Comparison of ENCODE assay signal across 13 mouse cellular contexts in genomic region chr4:63032581-63033006, GRCm38 (mm10).
DNase-seq lines count a peak whose midpoint lies in the region; ATAC-seq and TF ChIP-seq lines count a peak whose summit lies in the region.
"Had no signal": no experiment of that assay in that cellular context is flagged by ENCODE, and none has a peak within 500 bp of the region (broad histone marks: within the 10 kb centered on the region; RNA-seq: fewer than 3 reads in every experiment).

No protein-coding gene starts in this region.

- peak overlapping the region; percentile 68 for H3K27ac ChIP-seq in embryonic facial prominence, embryonic 13.5 days
- H3K27ac ChIP-seq in kidney, postnatal 0 days, result peak overlapping the region; percentile 77
- H3K27ac ChIP-seq in lung, embryonic 15.5 days, result peak overlapping the region; percentile 78
- no peak overlapping the region for H3K27ac ChIP-seq in hindbrain, embryonic 12.5 days
- H3K27ac ChIP-seq: heart, embryonic 13.5 days; hindbrain, embryonic 14.5 days; macrophage had no signal

- 67% methylated on average over 9 of the region's 9 CpGs for WGBS in embryonic facial prominence, embryonic 13.5 days
- WGBS in kidney, postnatal 0 days, result 51% methylated on average over 9 of the region's 9 CpGs
- 57% methylated on average over 9 of the region's 9 CpGs for WGBS in lung, embryonic 15.5 days
- WGBS in hindbrain, embryonic 12.5 days, result 77% methylated on average over 9 of the region's 9 CpGs

- no peak overlapping the region for H3K4me2 ChIP-seq in embryonic facial prominence, embryonic 13.5 days
- no peak overlapping the region for H3K4me2 ChIP-seq in kidney, postnatal 0 days (ENCODE audit: low read length)
- peak overlapping the region; percentile 25 for H3K4me2 ChIP-seq in lung, embryonic 15.5 days
- no peak overlapping the region for H3K4me2 ChIP-seq in hindbrain, embryonic 12.5 days (replicated peaks)
- H3K4me2 ChIP-seq: heart, embryonic 13.5 days; hindbrain, embryonic 14.5 days had no signal

- peak; percentile 65 for DNase-seq in fat pad, adult 2 months (ENCODE audit: extremely low read depth, low read depth, low spot score)
- DNase-seq in kidney, postnatal 0 days (ENCODE audit: low spot score), result peak; percentile 50
- DNase-seq in layer of hippocampus, adult 8-10 months (ENCODE audit: low spot score in 2 of 2), result no peak
- no peak for DNase-seq in adrenal gland, postnatal 4 days (ENCODE audit: low spot score in 2 of 2)
- DNase-seq: cerebellum, adult 8-10 months; right cerebral cortex, postnatal 4 days had no signal

- no peak overlapping the region for H3K4me3 ChIP-seq in embryonic facial prominence, embryonic 13.5 days
- H3K4me3 ChIP-seq in kidney, postnatal 0 days (replicated peaks; ENCODE audit: low read depth, low read length), result no peak overlapping the region
- no peak overlapping the region for H3K4me3 ChIP-seq in lung, embryonic 15.5 days
- H3K4me3 ChIP-seq in hindbrain, embryonic 12.5 days, result no peak overlapping the region
- H3K4me3 ChIP-seq: heart, embryonic 13.5 days had no signal

- H3K36me3 ChIP-seq in embryonic facial prominence, embryonic 13.5 days, result peaks cover 8% of the 10 kb centered on the region; the same call in 1 of the 2 replicates
- H3K36me3 ChIP-seq in kidney, postnatal 0 days (ENCODE audit: insufficient read depth, low read length), result no peaks in the 10 kb centered on the region
- no peaks in the 10 kb centered on the region for H3K36me3 ChIP-seq in lung, embryonic 15.5 days
- no peaks in the 10 kb centered on the region for H3K36me3 ChIP-seq in hindbrain, embryonic 12.5 days
- H3K36me3 ChIP-seq: heart, embryonic 13.5 days had no signal

- ATAC-seq in embryonic facial prominence, embryonic 13.5 days (ENCODE audit: insufficient number of reproducible peaks, insufficient read depth, low FRiP score, low TSS enrichment, low read depth), result 0 out of 2 replicates have a peak, but pooled peaks have one; percentile 49
- no peak for ATAC-seq in kidney, postnatal 0 days (replicated peaks; ENCODE audit: low FRiP score, low read depth)
- ATAC-seq in lung, embryonic 15.5 days (ENCODE audit: borderline replicate concordance, extremely low read depth, low FRiP score, low TSS enrichment), result peak; percentile 69
- ATAC-seq in hindbrain, embryonic 12.5 days (ENCODE audit: low FRiP score), result no peak
- no peak for ATAC-seq in granulocyte monocyte progenitor cell, adult 5-6 weeks (replicated peaks; ENCODE audit: poor library complexity, severe bottlenecking)

- H3K9ac ChIP-seq in embryonic facial prominence, embryonic 13.5 days, result no peak overlapping the region
- H3K9ac ChIP-seq in kidney, postnatal 0 days (ENCODE audit: low read depth, low read length), result no peak overlapping the region
- H3K9ac ChIP-seq in lung, embryonic 15.5 days, result no peak overlapping the region
- H3K9ac ChIP-seq in hindbrain, embryonic 12.5 days, result no peak overlapping the region
- H3K9ac ChIP-seq: heart, embryonic 13.5 days; hindbrain, embryonic 14.5 days had no signal

- H3K27me3 ChIP-seq in embryonic facial prominence, embryonic 13.5 days, result no peaks in the 10 kb centered on the region
- H3K27me3 ChIP-seq in kidney, postnatal 0 days (ENCODE audit: insufficient read depth, low read length), result no peaks in the 10 kb centered on the region
- no peaks in the 10 kb centered on the region for H3K27me3 ChIP-seq in lung, embryonic 15.5 days
- H3K27me3 ChIP-seq in hindbrain, embryonic 12.5 days, result no peaks in the 10 kb centered on the region
- H3K27me3 ChIP-seq: heart, embryonic 13.5 days had no signal

- peaks cover 35% of the 10 kb centered on the region for H3K4me1 ChIP-seq in embryonic facial prominence, embryonic 13.5 days
- H3K4me1 ChIP-seq in kidney, postnatal 0 days (replicated peaks; ENCODE audit: insufficient read depth, low read length), result peaks cover 20% of the 10 kb centered on the region
- peaks cover 32% of the 10 kb centered on the region for H3K4me1 ChIP-seq in lung, embryonic 15.5 days
- H3K4me1 ChIP-seq in hindbrain, embryonic 12.5 days, result peaks cover 25% of the 10 kb centered on the region

- no peak for TF ChIP-seq CTCF in kidney, postnatal 0 days (IDR thresholded peaks at IDR 0.05; ENCODE audit: low read depth)

- H3K9me3 ChIP-seq in embryonic facial prominence, embryonic 13.5 days, result no peaks in the 10 kb centered on the region
- no peaks in the 10 kb centered on the region for H3K9me3 ChIP-seq in kidney, postnatal 0 days (replicated peaks; ENCODE audit: low read length)
- no peaks in the 10 kb centered on the region for H3K9me3 ChIP-seq in lung, embryonic 15.5 days
- H3K9me3 ChIP-seq in hindbrain, embryonic 12.5 days (replicated peaks), result no peaks in the 10 kb centered on the region
- H3K9me3 ChIP-seq: heart, embryonic 13.5 days had no signal

Comparison
In these comparisons a context has a peak if more than half of its experiments do, and no peak if none do; other contexts are left out.
1. ATAC-seq: peak in embryonic facial prominence, embryonic 13.5 days (single experiment) and lung, embryonic 15.5 days (single experiment); none in kidney, postnatal 0 days (single experiment), hindbrain, embryonic 12.5 days (single experiment) and granulocyte monocyte progenitor cell, adult 5-6 weeks (single experiment).
2. DNase-seq: peak in fat pad, adult 2 months (single experiment) and kidney, postnatal 0 days (single experiment); none in layer of hippocampus, adult 8-10 months (0 of 2) and adrenal gland, postnatal 4 days (0 of 2).